Mouse (Mus musculus): ENCODE data around the gene Dyx1c1. TPM values are rescaled to one million over a fixed set of nuclear protein-coding genes. Genes with fewer than 3 reads are reported as not detected.

Dyx1c1 gene
- total RNA-seq (2023): not detected

GRCm38 (mm10) chr9:72958521-72959450, at the start of gene Dyx1c1, which contains the start of gene Gm44503:
Gene Dyx1c1 (plus strand): TSS chr9:72958785.
Gene Gm44503 (plus strand): TSS chr9:72958852.

GRCm38 (mm10) chr9:72925021-72925934, 33.3 kb upstream of the Dyx1c1 start, which contains the start of gene Pygo1:
Gene Pygo1 (plus strand): TSS chr9:72925645.

GRCm38 (mm10) chr9:72985250-72986220, 26.9 kb downstream of the Dyx1c1 start, which contains the start of the genes Ccpg1os and Ccpg1:
Gene Ccpg1os (minus strand): TSS chr9:72985382.
Gene Ccpg1 (plus strand): TSS chr9:72985429.

Other genes with a start within 250 kb of the Dyx1c1 start
- not detected for gene Prtg, start 151.9 kb upstream of the Dyx1c1 start, total RNA-seq (2023)
- not detected for gene Pygo1, start 33.1 kb upstream of the Dyx1c1 start, total RNA-seq (2023)
- gene Gm44503, start 67 bp downstream of the Dyx1c1 start, total RNA-seq (2023): under 1 TPM; 0.12 to 0.37 TPM
- 1 to 10 TPM; 2.0 to 2.7 TPM for gene Ccpg1os, start 26.6 kb downstream of the Dyx1c1 start, total RNA-seq (2023)
- gene Ccpg1, start 26.6 kb downstream of the Dyx1c1 start, total RNA-seq (2023): 100 to 1,000 TPM; 115 to 119 TPM
- gene Pigb, start 81.6 kb downstream of the Dyx1c1 start, total RNA-seq (2023): 10 to 100 TPM; 10.2 to 10.4 TPM
- 10 to 100 TPM; 42.2 to 46.5 TPM for gene Rab27a, start 86.1 kb downstream of the Dyx1c1 start, total RNA-seq (2023)
- 1 to 10 TPM; 2.9 to 3.9 TPM for gene Khdc3, start 143.1 kb downstream of the Dyx1c1 start, total RNA-seq (2023)
- not detected for gene Gm20509, start 143.7 kb downstream of the Dyx1c1 start, total RNA-seq (2023)
- 10 to 100 TPM; 50.2 to 51.4 TPM for gene Rsl24d1, start 154.6 kb downstream of the Dyx1c1 start, total RNA-seq (2023)

All from monocyte, adult 59 days (primary cell).